Mouse (Mus musculus) MEL (cell line): ENCODE measurements around the gene Gpr84. TPM values are rescaled to one million over a fixed set of nuclear protein-coding genes. Genes with fewer than 3 reads are reported as not detected.

ENCODE experiments used
- DNase-seq: peaks from one replicate; pipeline ENCODE4 v3.0.0; 2011; ENCODE audit warnings: low read depth, low spot score
- H3K27ac ChIP-seq: 2 replicates; pipeline ENCODE4 v1.5.1; 2012; ENCODE audit warnings: low read depth, mild to moderate bottlenecking, control low read depth, low read length, moderate library complexity; ENCODE audit not compliant: control insufficient read depth
- H3K27me3 ChIP-seq, 2 experiments: fragments of 150-350 bp in 1 of 2; sonication (generic) in 1 of 2; 2 replicates each; pipeline ENCODE4 v1.6.1; 2012; ENCODE audit warnings: low read length in 2 of 2, mild to moderate bottlenecking in 2 of 2, improper control_type of control experiment in 1 of 2, moderate library complexity in 1 of 2; ENCODE audit not compliant: insufficient read depth in 2 of 2, control insufficient read depth in 1 of 2
- H3K36me3 ChIP-seq, 2 experiments: 2 replicates each; pipeline ENCODE4 v1.6.1; 2012 to 2014; ENCODE audit warnings: low read length in 2 of 2, improper control_type of control experiment in 1 of 2, inconsistent platforms in 1 of 2, mild to moderate bottlenecking in 1 of 2; ENCODE audit not compliant: insufficient read depth in 2 of 2, control insufficient read depth in 1 of 2
- H3K4me1 ChIP-seq, 2 experiments: fragments of 150-350 bp in 1 of 2; sonication (generic) in 1 of 2; 2 replicates each; pipeline ENCODE4 v1.6.1; 2012; ENCODE audit warnings: low read length in 2 of 2, improper control_type of control experiment in 1 of 2, mild to moderate bottlenecking in 1 of 2; ENCODE audit not compliant: insufficient read depth in 2 of 2, control insufficient read depth in 1 of 2
- H3K4me3 ChIP-seq, 2 experiments: fragments of 150-350 bp in 1 of 2; sonication (generic) in 1 of 2; 2 replicates each; pipeline ENCODE4 v1.5.1; 2012; ENCODE audit warnings: low read depth in 2 of 2, low read length in 2 of 2, mild to moderate bottlenecking in 2 of 2, moderate library complexity in 2 of 2, control low read depth in 1 of 2, improper control_type of control experiment in 1 of 2; ENCODE audit not compliant: control insufficient read depth in 1 of 2, insufficient read depth in 1 of 2
- H3K79me2 ChIP-seq: 2 replicates; pipeline ENCODE4 v1.6.1; 2012; ENCODE audit warnings: mild to moderate bottlenecking, low read length, moderate library complexity; ENCODE audit not compliant: control insufficient read depth, poor library complexity, insufficient read depth
- H3K9ac ChIP-seq: 2 replicates; pipeline ENCODE4 v1.6.1; 2012; ENCODE audit warnings: low read depth, mild to moderate bottlenecking, control low read depth, low read length, moderate library complexity; ENCODE audit not compliant: control insufficient read depth, poor library complexity, severe bottlenecking
- H3K9me3 ChIP-seq: fragments of 150-350 bp; sonication (generic); replicated peaks from 2 replicates; pipeline ENCODE4 v1.6.1; 2012; ENCODE audit warnings: mild to moderate bottlenecking, low read length, improper control_type of control experiment, moderate library complexity; ENCODE audit not compliant: insufficient read depth
- CHD1 ChIP-seq: IDR thresholded peaks from 2 replicates; pipeline ENCODE4 v1.6.1; 2012; ENCODE audit warnings: low read depth, mild to moderate bottlenecking, inconsistent platforms, low read length, improper control_type of control experiment
- CHD2 ChIP-seq: IDR thresholded peaks from 2 replicates; pipeline ENCODE4 v1.6.1; 2011; ENCODE audit warnings: low read length, improper control_type of control experiment
- EP300 ChIP-seq, 2 experiments: IDR thresholded peaks; 2 replicates each; pipeline ENCODE4 v1.6.1; 2011; ENCODE audit warnings: improper control_type of control experiment in 2 of 2, low read length in 2 of 2, low read depth in 1 of 2, mild to moderate bottlenecking in 1 of 2
- ETS1 ChIP-seq: IDR thresholded peaks from 2 replicates; pipeline ENCODE4 v1.6.1; 2012; ENCODE audit warnings: low read depth, mild to moderate bottlenecking, inconsistent platforms, low read length, improper control_type of control experiment, moderate library complexity
- GABPA ChIP-seq: IDR thresholded peaks from 2 replicates; pipeline ENCODE4 v1.6.1; 2012; ENCODE audit warnings: low read depth, mild to moderate bottlenecking, inconsistent platforms, low read length, improper control_type of control experiment, moderate library complexity
- HCFC1 ChIP-seq: IDR thresholded peaks from 2 replicates; pipeline ENCODE4 v1.6.1; 2012; ENCODE audit warnings: low read depth, mild to moderate bottlenecking, inconsistent platforms, low read length, improper control_type of control experiment, moderate library complexity
- JUND ChIP-seq: IDR thresholded peaks from 2 replicates; pipeline ENCODE4 v1.6.1; 2011; ENCODE audit warnings: low read depth, mild to moderate bottlenecking, improper control_type of control experiment, low read length
- MAFK ChIP-seq: IDR thresholded peaks from 2 replicates; pipeline ENCODE4 v1.6.1; 2011; ENCODE audit warnings: low read depth, mild to moderate bottlenecking, low read length, improper control_type of control experiment, borderline replicate concordance
- MAZ ChIP-seq: IDR thresholded peaks from 2 replicates; pipeline ENCODE4 v1.6.1; 2012; ENCODE audit warnings: low read depth, mild to moderate bottlenecking, inconsistent platforms, low read length, improper control_type of control experiment
- MEF2A ChIP-seq: IDR thresholded peaks from 2 replicates; pipeline ENCODE4 v1.6.1; 2014; ENCODE audit warnings: low read depth, mild to moderate bottlenecking, inconsistent platforms, low read length, improper control_type of control experiment; ENCODE audit not compliant: poor library complexity, insufficient replicate concordance, severe bottlenecking; ENCODE audit errors: extremely low read depth
- NRF1 ChIP-seq: IDR thresholded peaks from 2 replicates; pipeline ENCODE4 v1.6.1; 2014; ENCODE audit warnings: low read depth, mild to moderate bottlenecking, inconsistent platforms, low read length, improper control_type of control experiment, moderate library complexity; ENCODE audit not compliant: poor library complexity, insufficient read depth, severe bottlenecking
- POLR2A ChIP-seq, 2 experiments: IDR thresholded peaks; 2 replicates each; pipeline ENCODE4 v1.6.1; 2011 to 2012; ENCODE audit warnings: low read length in 2 of 2, mild to moderate bottlenecking in 2 of 2, control low read depth in 1 of 2, improper control_type of control experiment in 1 of 2, low read depth in 1 of 2, moderate library complexity in 1 of 2; ENCODE audit not compliant: control insufficient read depth in 1 of 2, insufficient read depth in 1 of 2, poor library complexity in 1 of 2
- RAD21 ChIP-seq: IDR thresholded peaks from 2 replicates; pipeline ENCODE4 v1.6.1; 2011; ENCODE audit warnings: mild to moderate bottlenecking, low read depth, low read length, improper control_type of control experiment
- TAL1 ChIP-seq: IDR thresholded peaks from 2 replicates; pipeline ENCODE4 v1.6.1; 2012; ENCODE audit warnings: mild to moderate bottlenecking, inconsistent platforms, low read length, moderate library complexity, mixed read lengths
- TBP ChIP-seq: IDR thresholded peaks from 2 replicates; pipeline ENCODE4 v1.8.0; 2011; ENCODE audit warnings: low read depth, low read length, improper control_type of control experiment
- UBTF ChIP-seq: IDR thresholded peaks from 2 replicates; pipeline ENCODE4 v1.6.1; 2012; ENCODE audit warnings: low read depth, mild to moderate bottlenecking, inconsistent platforms, low read length, improper control_type of control experiment, moderate library complexity, borderline replicate concordance; ENCODE audit not compliant: insufficient read depth
- USF1 ChIP-seq: IDR thresholded peaks from 2 replicates; pipeline ENCODE4 v1.6.1; 2014; ENCODE audit warnings: low read depth, mild to moderate bottlenecking, inconsistent platforms, low read length, improper control_type of control experiment, moderate library complexity
- ZC3H11A ChIP-seq: IDR thresholded peaks from 2 replicates; pipeline ENCODE4 v1.6.1; 2012; ENCODE audit warnings: low read depth, mild to moderate bottlenecking, inconsistent platforms, low read length, improper control_type of control experiment
- ZMIZ1 ChIP-seq: IDR thresholded peaks from 2 replicates; pipeline ENCODE4 v1.6.1; 2012; ENCODE audit warnings: low read depth, mild to moderate bottlenecking, inconsistent platforms, low read length, improper control_type of control experiment, moderate library complexity
- ZNF384 ChIP-seq: IDR thresholded peaks from 2 replicates; pipeline ENCODE4 v1.6.1; 2012; ENCODE audit warnings: low read depth, mild to moderate bottlenecking, inconsistent platforms, low read length, improper control_type of control experiment
- polyA plus RNA-seq, 2 experiments: library from polyadenylated mRNA; stranded (reverse) in 1 of 2; unstranded in 1 of 2; fragments of >175 nt in 1 of 2; fragments of >200 nt in 1 of 2; gene quantifications; 2 replicates each; pipeline versions ENCODE4 v1.2.1 to v1.2.4; 2012; ENCODE audit warnings: low replicate concordance in 2 of 2, low read depth in 1 of 2; ENCODE audit not compliant: insufficient read length in 2 of 2, insufficient read depth in 1 of 2, missing spikeins in 1 of 2
- total RNA-seq: library from RNA; depleted of rRNA; stranded (reverse); fragments of 300-350 nt; gene quantifications from 2 replicates; pipeline ENCODE4 v1.2.3, GENCODE M21; 2012

Gene Gpr84
- total and polyA plus RNA-seq, 3 experiments, result 0.12 to 0.21 TPM; not detected in 1

GRCm38 (mm10) chr15:103299644-103300043 is 10.8 kb downstream of the Gpr84 start:
- DNase-seq, result no peak
- Histone ChIP-seq H3K79me2 (no peaks in the 10 kb centered on the region), H3K4me3 (no peak overlapping the region), H3K27ac (no peak overlapping the region), H3K36me3 (no peaks in the 10 kb centered on the region), H3K9ac (no peak overlapping the region), H3K4me1 (no peaks in the 10 kb centered on the region), H3K9me3 (no peaks in the 10 kb centered on the region), H3K27me3 (no peaks in the 10 kb centered on the region)
- TF ChIP-seq CHD2, result no peak
- no peak for TF ChIP-seq ZNF384
- TF ChIP-seq JUND, result no peak
- no peak for TF ChIP-seq HCFC1
- TF ChIP-seq CHD1, result no peak
- no peak for TF ChIP-seq NRF1
- TF ChIP-seq RAD21, result no peak
- no peak for TF ChIP-seq MAFK
- TF ChIP-seq USF1, result no peak
- no peak for TF ChIP-seq EP300 (IDR thresholded peaks at IDR 0.05; ENCODE audit: low read depth in 1 of 2, low read length in 2 of 2)
- TF ChIP-seq TAL1, result no peak
- TF ChIP-seq POLR2A (IDR thresholded peaks at IDR 0.05; ENCODE audit: control insufficient read depth in 1 of 2, insufficient read depth in 1 of 2, low read depth in 1 of 2, low read length in 2 of 2, poor library complexity in 1 of 2), result no peak
- TF ChIP-seq GABPA, result no peak
- no peak for TF ChIP-seq TBP
- TF ChIP-seq ETS1, result no peak
- TF ChIP-seq ZC3H11A, result no peak
- no peak for TF ChIP-seq ZMIZ1
- no peak for TF ChIP-seq UBTF
- TF ChIP-seq MAZ, result no peak

- Histone ChIP-seq H3K9me3 (no peaks in the 10 kb centered on the region), H3K36me3 (no peaks in the 10 kb centered on the region), H3K4me1 (no peaks in the 10 kb centered on the region)
Observed at GRCm38 (mm10) chr15:103298861-103299616, 11.4 kb downstream of the Gpr84 start.

More at GRCm38 (mm10) chr15:103298861-103299616, 11.4 kb downstream of the Gpr84 start:
- no peak overlapping the region for H3K4me3 ChIP-seq
- no peak overlapping the region for H3K9ac ChIP-seq
- no peaks in the 10 kb centered on the region for H3K79me2 ChIP-seq
- no peak for TF ChIP-seq MEF2A
- no peak for TF ChIP-seq ZC3H11A
- TF ChIP-seq JUND, result no peak
- TF ChIP-seq, all 39 proteins: peak for 0
- Histone ChIP-seq H3K27ac (no peak overlapping the region), H3K27me3 (no peaks in the 10 kb centered on the region)
- DNase-seq, result no peak
